Mouse (Mus musculus) forebrain, embryonic 14.5 days (tissue): Measurements from ENCODE around the gene Gpam. TPM values are rescaled to one million over a fixed set of nuclear protein-coding genes. Genes with fewer than 3 reads are reported as not detected.
A peak's percentile ranks its signal among the peaks of the same experiment; 100 is the strongest.

Experiments
- ATAC-seq: fragments of 200-750 bp; cut with Nextera tagmentation; 2 replicates; pipeline ENCODE4 v1.8.0; 2017; ENCODE audit warnings: mild to moderate bottlenecking, moderate library complexity
- DNase-seq: peaks from one replicate; pipeline ENCODE4 v3.0.0-alpha.2; 2015; ENCODE audit warnings: low spot score
- H3K27ac ChIP-seq: fragments of 300-500 bp; sonication (generic); 2 replicates; pipeline ENCODE4 v1.5.1; 2014; ENCODE audit warnings: low read depth, mild to moderate bottlenecking, control low read depth, low read length, moderate library complexity
- H3K27me3 ChIP-seq: fragments of 300-500 bp; sonication (generic); replicated peaks from 2 replicates; pipeline ENCODE4 v1.6.1; 2014; ENCODE audit warnings: low read length, control low read depth, mixed read lengths; ENCODE audit not compliant: control insufficient read depth, insufficient read depth
- H3K36me3 ChIP-seq: fragments of 300-500 bp; sonication (generic); 2 replicates; pipeline ENCODE4 v1.6.1; 2014; ENCODE audit warnings: low read length, control low read depth; ENCODE audit not compliant: control insufficient read depth, insufficient read depth
- H3K4me1 ChIP-seq: fragments of 300-500 bp; sonication (generic); 2 replicates; pipeline ENCODE4 v1.6.1; 2014; ENCODE audit warnings: antibody characterized with exemption, low read length, control low read depth; ENCODE audit not compliant: control insufficient read depth, insufficient read depth
- H3K4me2 ChIP-seq: fragments of 300-500 bp; sonication (generic); 2 replicates; pipeline ENCODE4 v1.6.1; 2014; ENCODE audit warnings: mild to moderate bottlenecking, control low read depth, low read length
- H3K4me3 ChIP-seq: fragments of 300-500 bp; sonication (generic); 2 replicates; pipeline ENCODE4 v1.5.1; 2014; ENCODE audit warnings: low read depth, low read length, control low read depth
- H3K9ac ChIP-seq: fragments of 300-500 bp; sonication (generic); 2 replicates; pipeline ENCODE4 v1.6.1; 2014; ENCODE audit warnings: mild to moderate bottlenecking, low read length, control low read depth, moderate library complexity
- H3K9me3 ChIP-seq: fragments of 300-500 bp; sonication (generic); replicated peaks from 2 replicates; pipeline ENCODE4 v1.6.1; 2016; ENCODE audit warnings: low read length, control low read depth, mixed read lengths; ENCODE audit not compliant: control insufficient read depth
- WGBS: fragments of 180-500 bp; shearing (Covaris S2); extraction: QIAGEN DNeasy Blood & Tissue Kit; methylation state at CpG from one replicate; pipeline ENCODE4 v1.1.7; 2014; 5-methylcytosine and 5-hydroxymethylcytosine counted together
- polyA plus RNA-seq: library from polyadenylated mRNA; unstranded; fragments of >200 nt; fragmentation: Nextera tagmentation; extraction: Ambion mirVana; gene quantifications from 2 replicates; pipeline ENCODE4 v1.2.1, GENCODE M21; 2014

The Gpam gene
- polyA plus RNA-seq, 1 experiment from 2014 or later, result 17.2 TPM

GRCm38 (mm10) chr19:55135918-55136317 is 8.9 kb upstream of the Gpam start:
- WGBS, result 91% methylated on average over 3 of the region's 3 CpGs
- no peak overlapping the region for H3K4me3 ChIP-seq
- no peaks in the 10 kb centered on the region for H3K36me3 ChIP-seq
- no peak overlapping the region for H3K4me2 ChIP-seq
- H3K27me3 ChIP-seq, result no peaks in the 10 kb centered on the region
- no peak overlapping the region for H3K27ac ChIP-seq
- no peaks in the 10 kb centered on the region for H3K9me3 ChIP-seq
- H3K9ac ChIP-seq, result no peak overlapping the region
- no peaks in the 10 kb centered on the region for H3K4me1 ChIP-seq
- ATAC-seq (no peak), DNase-seq (no peak)

DNA sequence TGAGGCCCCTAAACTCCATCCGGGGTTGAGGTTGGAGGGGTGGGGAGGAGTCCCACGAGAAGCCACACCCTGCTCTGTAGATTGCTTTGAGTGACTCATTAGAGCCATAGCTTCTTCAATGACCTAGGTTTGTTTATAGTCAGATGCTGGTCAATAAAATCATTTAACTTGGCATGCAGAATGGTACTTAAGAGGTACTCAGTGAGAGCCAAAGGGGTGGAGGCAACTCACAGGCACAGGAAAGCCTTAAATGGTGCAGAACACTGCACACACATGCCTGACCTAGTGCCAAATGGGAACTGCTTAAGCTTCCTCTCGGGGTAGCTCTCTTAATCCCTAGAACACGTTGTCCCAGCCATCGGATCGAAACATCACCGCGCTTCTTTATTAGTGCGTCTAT is 7.5 kb upstream of the Gpam start:
- WGBS, result 90% methylated on average over 9 of the region's 9 CpGs
- H3K36me3 ChIP-seq, result no peaks in the 10 kb centered on the region
- no peak overlapping the region for H3K4me3 ChIP-seq
- no peaks in the 10 kb centered on the region for H3K9me3 ChIP-seq
- H3K4me1 ChIP-seq, result no peaks in the 10 kb centered on the region
- no peaks in the 10 kb centered on the region for H3K27me3 ChIP-seq
- no peak for ATAC-seq
- H3K9ac ChIP-seq, result no peak overlapping the region
- no peak overlapping the region for H3K4me2 ChIP-seq
- no peak overlapping the region for H3K27ac ChIP-seq
- DNase-seq, result no peak

DNA sequence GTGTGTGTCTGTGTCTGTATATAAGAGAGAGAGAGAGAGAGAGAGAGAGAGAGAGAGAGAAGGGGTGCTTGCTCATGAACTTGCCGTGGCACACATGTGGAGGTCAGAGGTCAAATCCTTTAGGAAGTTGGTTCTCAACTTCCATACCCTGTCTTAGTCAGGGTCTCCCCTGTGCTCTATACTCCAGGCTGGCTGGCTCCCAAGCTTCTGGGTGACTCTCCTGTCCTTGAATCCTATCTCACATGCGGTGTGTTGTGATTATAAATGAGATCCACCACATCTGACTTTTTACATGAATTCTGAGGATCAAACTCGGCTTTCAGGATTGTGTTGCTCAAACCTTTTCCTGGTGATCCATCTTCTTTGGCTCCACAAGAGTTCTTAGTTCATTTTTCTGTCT is 5.4 kb upstream of the Gpam start:
- H3K27me3 ChIP-seq, result no peaks in the 10 kb centered on the region
- H3K36me3 ChIP-seq, result no peaks in the 10 kb centered on the region
- H3K27ac ChIP-seq, result no peak overlapping the region
- H3K9ac ChIP-seq, result no peak overlapping the region
- no peak overlapping the region for H3K4me3 ChIP-seq
- DNase-seq, result no peak
- no peaks in the 10 kb centered on the region for H3K4me1 ChIP-seq
- no peak overlapping the region for H3K4me2 ChIP-seq
- no peak for ATAC-seq
- no peaks in the 10 kb centered on the region for H3K9me3 ChIP-seq
- WGBS, result 80% methylated on average over 3 of the region's 3 CpGs

GRCm38 (mm10) chr19:55131747-55132146 is 4.7 kb upstream of the Gpam start:
- Histone ChIP-seq H3K9ac (no peak overlapping the region), H3K4me1 (no peaks in the 10 kb centered on the region), H3K36me3 (no peaks in the 10 kb centered on the region), H3K27ac (no peak overlapping the region), H3K4me2 (no peak overlapping the region), H3K9me3 (no peaks in the 10 kb centered on the region), H3K27me3 (no peaks in the 10 kb centered on the region), H3K4me3 (no peak overlapping the region)
- DNase-seq (no peak), ATAC-seq (no peak)
- WGBS, result 43% methylated on average over 1 of the region's 1 CpGs

DNA sequence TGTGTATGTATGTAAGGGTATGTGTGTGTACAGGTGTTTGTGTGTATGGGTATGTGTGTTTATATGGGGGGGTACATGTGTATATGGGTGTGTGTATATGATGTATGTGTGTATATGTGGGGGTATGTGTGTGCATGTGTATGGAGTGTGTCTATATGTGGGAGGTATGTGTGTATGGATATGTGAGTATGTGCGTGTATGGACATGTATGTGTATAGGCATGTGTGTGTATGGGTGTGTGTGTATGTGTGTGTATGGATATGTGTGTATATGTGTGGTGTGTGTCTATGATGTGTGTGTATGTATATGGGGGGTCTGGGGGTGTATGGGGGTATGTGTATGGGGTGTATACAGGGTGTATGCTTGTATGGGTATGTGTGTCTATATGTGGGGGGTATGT is 1.4 kb upstream of the Gpam start:
- DNase-seq (no peak), ATAC-seq (no peak)
- H3K9ac ChIP-seq, result no peak overlapping the region
- WGBS, result 96% methylated on average over 1 of the region's 1 CpGs
- no peak overlapping the region for H3K4me2 ChIP-seq
- H3K4me3 ChIP-seq, result no peak overlapping the region
- H3K27ac ChIP-seq, result no peak overlapping the region
- no peaks in the 10 kb centered on the region for H3K9me3 ChIP-seq
- no peaks in the 10 kb centered on the region for H3K27me3 ChIP-seq
- H3K36me3 ChIP-seq, result no peaks in the 10 kb centered on the region
- no peaks in the 10 kb centered on the region for H3K4me1 ChIP-seq

- H3K27ac ChIP-seq, result no peak overlapping the region
- no peaks in the 10 kb centered on the region for H3K36me3 ChIP-seq
- DNase-seq, result no peak
- H3K4me1 ChIP-seq, result peaks cover 10% of the 10 kb centered on the region
- H3K4me2 ChIP-seq, result no peak overlapping the region
- no peak overlapping the region for H3K4me3 ChIP-seq
- no peak for ATAC-seq
- no peak overlapping the region for H3K9ac ChIP-seq
- H3K9me3 ChIP-seq, result no peaks in the 10 kb centered on the region
- no peaks in the 10 kb centered on the region for H3K27me3 ChIP-seq
- 86% methylated on average over 3 of the region's 3 CpGs for WGBS
Measured at GRCm38 (mm10) chr19:55125456-55125855, 1.6 kb downstream of the Gpam start.

- peak; percentile 17 for DNase-seq
- H3K27ac ChIP-seq, result 0 out of 2 replicates have a peak overlapping the region, but pooled peaks have one; percentile 9
- peaks cover 11% of the 10 kb centered on the region for H3K4me1 ChIP-seq
- H3K9me3 ChIP-seq, result no peaks in the 10 kb centered on the region
- H3K4me2 ChIP-seq, result no peak overlapping the region
- no peaks in the 10 kb centered on the region for H3K36me3 ChIP-seq
- H3K4me3 ChIP-seq, result no peak overlapping the region
- no peak overlapping the region for H3K9ac ChIP-seq
- WGBS, result 24% methylated on average over 11 of the region's 11 CpGs
- H3K27me3 ChIP-seq, result no peaks in the 10 kb centered on the region
- peak; percentile 52; the same call in 1 of the 2 replicates for ATAC-seq
Measured at GRCm38 (mm10) chr19:55123001-55123536, 4.0 kb downstream of the Gpam start.

DNA sequence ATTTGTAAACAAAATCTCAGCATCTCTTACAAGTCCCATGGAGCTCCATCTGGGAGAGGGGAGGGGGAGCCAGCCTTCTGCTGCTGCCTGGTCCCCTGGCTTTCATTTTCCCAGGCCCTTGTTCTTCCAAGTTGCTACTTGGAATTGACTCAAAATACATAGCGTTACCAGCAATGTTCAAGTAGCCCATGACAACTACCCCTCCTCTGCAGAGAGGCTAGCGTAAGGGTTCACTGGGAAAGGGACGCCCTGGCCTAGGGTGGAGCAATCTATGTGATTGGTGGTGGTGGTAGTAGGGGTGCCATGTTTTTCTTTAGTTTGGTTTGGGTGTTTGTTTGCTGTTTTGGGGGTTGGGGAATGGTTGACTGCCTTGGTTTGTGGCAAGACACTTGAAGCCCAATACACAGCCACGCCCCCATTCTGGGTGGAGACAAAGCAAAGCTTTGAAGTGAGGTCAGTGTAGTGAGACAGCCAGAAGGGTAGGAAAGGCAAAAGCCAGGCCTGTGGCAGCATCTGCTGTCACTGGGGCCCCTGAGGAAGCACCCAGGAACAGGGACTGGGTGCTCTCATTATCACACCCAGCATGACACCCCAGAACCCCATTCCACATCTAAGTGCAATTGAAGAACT is 4.6 kb downstream of the Gpam start:
- H3K4me2 ChIP-seq, result no peak overlapping the region
- no peak overlapping the region for H3K27ac ChIP-seq
- no peaks in the 10 kb centered on the region for H3K36me3 ChIP-seq
- no peak overlapping the region for H3K9ac ChIP-seq
- no peaks in the 10 kb centered on the region for H3K27me3 ChIP-seq
- no peaks in the 10 kb centered on the region for H3K9me3 ChIP-seq
- peaks cover 11% of the 10 kb centered on the region for H3K4me1 ChIP-seq
- DNase-seq (no peak), ATAC-seq (no peak)
- H3K4me3 ChIP-seq, result no peak overlapping the region
- 80% methylated on average over 4 of the region's 4 CpGs for WGBS

- WGBS, result 83% methylated on average over 6 of the region's 6 CpGs
- no peaks in the 10 kb centered on the region for H3K9me3 ChIP-seq
- DNase-seq, result no peak
- no peak overlapping the region for H3K4me2 ChIP-seq
- H3K4me3 ChIP-seq, result no peak overlapping the region
- H3K27me3 ChIP-seq, result no peaks in the 10 kb centered on the region
- ATAC-seq, result no peak
- no peak overlapping the region for H3K27ac ChIP-seq
- peaks cover 11% of the 10 kb centered on the region for H3K4me1 ChIP-seq
- no peak overlapping the region for H3K9ac ChIP-seq
- no peaks in the 10 kb centered on the region for H3K36me3 ChIP-seq
Measured at GRCm38 (mm10) chr19:55121836-55122235, 5.2 kb downstream of the Gpam start.
